Mouse (Mus musculus) heart, postnatal 0 days (tissue): ENCODE results near the gene Kif13a. TPM values are rescaled to one million over a fixed set of nuclear protein-coding genes. Genes with fewer than 3 reads are reported as not detected.

Experiments
- ATAC-seq: fragments of 200-750 bp; cut with Nextera tagmentation; 2 replicates; pipeline ENCODE4 v1.8.0; 2017; ENCODE audit warnings: low read depth, moderate number of reproducible peaks, moderate library complexity; ENCODE audit not compliant: insufficient read depth
- DNase-seq: peaks from one replicate; pipeline ENCODE4 v3.0.0-alpha.2; 2016; ENCODE audit warnings: low spot score
- H3K27ac ChIP-seq: fragments of 300-500 bp; sonication (generic); 2 replicates; pipeline ENCODE4 v1.5.1; 2014; ENCODE audit warnings: low read depth, mild to moderate bottlenecking
- H3K27me3 ChIP-seq: fragments of 300-500 bp; sonication (generic); 2 replicates; pipeline ENCODE4 v1.6.1; 2014; ENCODE audit warnings: low read length, mixed read lengths; ENCODE audit not compliant: control insufficient read depth, insufficient read depth
- H3K36me3 ChIP-seq: fragments of 300-500 bp; sonication (generic); replicated peaks from 2 replicates; pipeline ENCODE4 v1.6.1; 2014; ENCODE audit warnings: low read length, mixed read lengths; ENCODE audit not compliant: control insufficient read depth, insufficient read depth
- H3K4me1 ChIP-seq: fragments of 300-500 bp; sonication (generic); 2 replicates; pipeline ENCODE4 v1.6.1; 2014; ENCODE audit warnings: antibody characterized with exemption; ENCODE audit not compliant: control insufficient read depth, insufficient read depth
- H3K4me2 ChIP-seq: fragments of 300-500 bp; sonication (generic); 2 replicates; pipeline ENCODE4 v1.6.1; 2014; ENCODE audit warnings: low read depth, mild to moderate bottlenecking, low read length, moderate library complexity
- H3K4me3 ChIP-seq: fragments of 300-500 bp; sonication (generic); 2 replicates; pipeline ENCODE4 v1.5.1; 2014; ENCODE audit warnings: low read depth, low read length
- H3K9ac ChIP-seq: fragments of 300-500 bp; sonication (generic); replicated peaks from 2 replicates; pipeline ENCODE4 v1.6.1; 2014; ENCODE audit warnings: low read depth, low read length, mixed read lengths
- H3K9me3 ChIP-seq: fragments of 300-500 bp; sonication (generic); replicated peaks from 2 replicates; pipeline ENCODE4 v1.6.1; 2016; ENCODE audit warnings: low read length; ENCODE audit not compliant: control insufficient read depth
- CTCF ChIP-seq: IDR thresholded peaks from 2 replicates; pipeline ENCODE4 v1.5.1; 2016; ENCODE audit warnings: antibody characterized with exemption, control low read depth, low read depth
- EP300 ChIP-seq: IDR thresholded peaks from 2 replicates; pipeline ENCODE4 v1.6.1; 2016; ENCODE audit warnings: antibody characterized with exemption, low read depth
- WGBS: fragments of 180-500 bp; shearing (Covaris S2); extraction: QIAGEN DNeasy Blood & Tissue Kit; methylation state at CpG from one replicate; pipeline ENCODE4 v1.1.7; 2014; 5-methylcytosine and 5-hydroxymethylcytosine counted together
- polyA plus RNA-seq: library from polyadenylated mRNA; unstranded; fragments of >200 nt; fragmentation: Nextera tagmentation; extraction: Ambion mirVana; gene quantifications from 2 replicates; pipeline ENCODE4 v1.2.1, GENCODE M21; 2015
- total RNA-seq: library from RNA; depleted of rRNA; stranded (reverse); fragments of >200 nt; gene quantifications from 2 replicates; pipeline ENCODE4 v1.2.3, GENCODE M21; 2014; ENCODE audit warnings: low replicate concordance

Gene Kif13a
- total and polyA plus RNA-seq, 2 experiments from 2014 or later: 36.7 to 81.8 TPM

DNA sequence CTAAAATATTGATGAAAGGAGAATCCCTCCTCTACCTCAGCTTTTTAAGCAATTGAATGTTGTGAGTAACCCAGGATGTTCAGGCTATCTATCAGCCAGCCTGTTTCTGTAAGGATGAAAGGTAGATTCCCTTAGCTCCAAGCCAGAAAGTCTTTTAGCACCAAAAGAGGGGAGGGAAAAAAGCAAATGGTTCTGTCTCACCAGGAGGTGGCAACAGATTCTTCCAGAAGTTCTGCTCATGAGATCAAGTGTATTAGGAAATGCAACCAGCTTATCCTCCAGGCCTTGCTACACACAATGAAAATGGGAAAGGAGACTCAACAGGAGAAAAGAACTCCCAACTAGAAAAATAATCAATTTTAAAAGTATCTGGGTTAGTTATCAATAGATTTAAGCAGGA, 205.3 kb downstream of the Kif13a start:
- H3K4me2 ChIP-seq: no peak overlapping the region
- TF ChIP-seq CTCF (peak; percentile 46), EP300 (no peak)
- no peak overlapping the region for H3K4me3 ChIP-seq
- H3K4me1 ChIP-seq: peaks cover 15% of the 10 kb centered on the region
- H3K9ac ChIP-seq: no peak overlapping the region
- no peak overlapping the region for H3K27ac ChIP-seq
- H3K36me3 ChIP-seq: no peaks in the 10 kb centered on the region
- ATAC-seq: no peak
- H3K27me3 ChIP-seq: no peaks in the 10 kb centered on the region
- peak; percentile 48 for DNase-seq
- no peaks in the 10 kb centered on the region for H3K9me3 ChIP-seq

DNA sequence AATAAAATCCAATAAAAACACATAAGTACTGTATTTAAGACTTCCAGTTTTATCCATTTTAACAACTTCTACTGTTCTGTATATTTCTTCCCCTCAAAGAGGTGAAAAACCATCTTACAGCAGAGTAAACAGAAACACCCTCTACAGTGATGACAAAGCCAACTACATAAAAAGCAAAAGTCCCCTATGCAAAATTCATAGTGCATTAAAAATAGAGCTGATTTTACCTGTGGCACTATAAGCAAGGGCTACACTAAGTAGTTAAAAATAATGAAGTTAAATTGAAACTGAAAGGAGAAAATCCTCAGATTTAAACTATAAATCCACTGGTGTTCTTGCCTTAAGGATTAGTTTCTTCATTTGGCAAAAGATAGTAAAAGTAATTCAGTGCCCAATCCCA, 208.7 kb downstream of the Kif13a start:
- Histone ChIP-seq H3K4me2 (no peak overlapping the region), H3K27me3 (no peaks in the 10 kb centered on the region), H3K4me1 (peaks cover 15% of the 10 kb centered on the region), H3K9me3 (no peaks in the 10 kb centered on the region), H3K4me3 (no peak overlapping the region), H3K36me3 (peaks cover 10% of the 10 kb centered on the region; the same call in 1 of the 2 replicates), H3K9ac (no peak overlapping the region), H3K27ac (no peak overlapping the region)
- ATAC-seq (no peak), DNase-seq (no peak)
- TF ChIP-seq CTCF: no peak
- no peak for TF ChIP-seq EP300

DNA sequence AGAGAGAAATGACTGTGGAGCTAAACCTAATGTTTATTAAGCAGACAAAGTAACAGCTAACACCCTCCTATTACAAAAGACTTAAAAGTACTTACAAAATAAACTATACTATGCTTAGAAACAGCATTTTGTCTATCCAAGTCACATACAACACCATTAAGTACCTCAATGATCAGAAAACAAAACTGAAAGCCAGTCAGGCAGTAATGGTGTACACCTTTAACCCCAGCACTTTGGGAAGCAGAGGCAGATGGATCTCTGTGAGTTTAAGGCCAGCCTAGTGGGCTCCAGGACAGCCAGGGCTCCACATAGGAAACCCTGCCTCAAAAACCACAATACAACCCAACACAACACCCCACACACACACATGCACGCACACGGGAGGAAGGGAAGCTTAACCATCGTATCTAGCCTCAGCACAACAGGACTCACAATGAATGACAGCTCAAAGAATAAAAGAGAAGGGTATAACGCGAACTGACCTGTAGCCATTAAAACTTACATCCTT, 210.7 kb downstream of the Kif13a start:
- 83% methylated on average over 5 of the region's 5 CpGs for WGBS
- no peak overlapping the region for H3K4me2 ChIP-seq
- no peak overlapping the region for H3K27ac ChIP-seq
- H3K9ac ChIP-seq: no peak overlapping the region
- H3K4me1 ChIP-seq: no peaks in the 10 kb centered on the region
- DNase-seq (no peak), ATAC-seq (no peak)
- no peak overlapping the region for H3K4me3 ChIP-seq
- H3K36me3 ChIP-seq: peaks cover 12% of the 10 kb centered on the region; the same call in 1 of the 2 replicates
- no peaks in the 10 kb centered on the region for H3K9me3 ChIP-seq
- H3K27me3 ChIP-seq: no peaks in the 10 kb centered on the region
- no peak for TF ChIP-seq CTCF
- no peak for TF ChIP-seq EP300

DNA sequence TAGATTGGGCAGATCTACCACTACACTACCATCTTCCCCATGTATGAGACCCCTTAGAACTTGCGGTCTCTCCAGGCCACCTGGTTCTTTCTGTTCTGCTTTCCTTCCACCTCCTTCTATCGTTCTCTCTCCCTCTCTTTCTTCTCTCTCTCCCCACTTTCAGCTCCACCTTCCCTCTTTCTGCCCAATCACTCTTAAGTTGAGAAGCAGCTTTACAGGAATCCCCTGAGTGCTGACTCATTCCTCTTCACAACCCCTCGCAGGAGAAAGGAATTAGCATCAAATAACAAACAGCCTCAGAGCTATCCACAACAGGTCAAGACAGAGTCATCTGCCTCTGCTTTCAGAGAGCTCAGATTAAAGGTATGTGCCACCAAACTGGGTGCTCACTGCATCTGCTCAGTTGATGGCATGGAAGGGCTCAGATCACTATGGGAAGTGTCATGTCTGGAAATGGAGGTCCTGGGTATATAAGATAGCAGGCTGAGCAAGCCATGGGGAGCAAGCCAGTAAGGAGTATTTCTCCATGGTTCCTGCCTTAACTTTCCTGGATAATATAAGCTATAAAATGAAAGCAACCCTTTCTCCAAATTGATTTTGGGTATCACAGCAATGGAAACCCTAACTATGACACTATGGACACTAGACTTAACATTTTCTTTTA, 213.6 kb downstream of the Kif13a start:
- Histone ChIP-seq H3K4me1 (no peaks in the 10 kb centered on the region), H3K4me2 (no peak overlapping the region), H3K36me3 (peaks cover 33% of the 10 kb centered on the region), H3K9me3 (no peaks in the 10 kb centered on the region), H3K4me3 (no peak overlapping the region), H3K27me3 (no peaks in the 10 kb centered on the region), H3K27ac (no peak overlapping the region), H3K9ac (no peak overlapping the region)
- ATAC-seq (no peak), DNase-seq (no peak)
- TF ChIP-seq EP300 (no peak), CTCF (no peak)
- WGBS: 63% methylated on average over 3 of the region's 3 CpGs

DNA sequence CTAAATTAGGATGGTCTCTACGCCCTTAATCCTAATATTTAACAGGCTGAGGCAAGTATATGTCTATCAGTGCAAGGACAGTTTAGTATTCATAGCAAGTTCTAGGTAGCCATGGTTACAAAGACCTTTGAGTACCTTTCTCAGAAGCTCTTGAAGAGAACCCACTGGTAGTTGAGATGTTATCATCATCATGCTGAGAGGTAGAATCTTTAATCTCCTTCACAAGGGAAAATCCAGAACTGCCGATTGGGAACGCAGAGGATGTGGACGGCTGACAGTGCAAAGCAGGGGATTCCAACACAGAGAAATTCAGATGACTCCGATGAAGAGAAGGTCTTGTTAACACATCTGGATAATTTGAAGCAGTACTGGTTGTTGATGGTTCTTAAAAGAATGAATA, 216.2 kb downstream of the Kif13a start:
- DNase-seq (no peak), ATAC-seq (no peak)
- 90% methylated on average over 5 of the region's 5 CpGs for WGBS
- H3K4me3 ChIP-seq: no peak overlapping the region
- H3K27me3 ChIP-seq: no peaks in the 10 kb centered on the region
- H3K9ac ChIP-seq: no peak overlapping the region
- H3K27ac ChIP-seq: no peak overlapping the region
- no peaks in the 10 kb centered on the region for H3K4me1 ChIP-seq
- TF ChIP-seq CTCF (no peak), EP300 (no peak)
- no peaks in the 10 kb centered on the region for H3K9me3 ChIP-seq
- peaks cover 43% of the 10 kb centered on the region for H3K36me3 ChIP-seq
- H3K4me2 ChIP-seq: no peak overlapping the region

DNA sequence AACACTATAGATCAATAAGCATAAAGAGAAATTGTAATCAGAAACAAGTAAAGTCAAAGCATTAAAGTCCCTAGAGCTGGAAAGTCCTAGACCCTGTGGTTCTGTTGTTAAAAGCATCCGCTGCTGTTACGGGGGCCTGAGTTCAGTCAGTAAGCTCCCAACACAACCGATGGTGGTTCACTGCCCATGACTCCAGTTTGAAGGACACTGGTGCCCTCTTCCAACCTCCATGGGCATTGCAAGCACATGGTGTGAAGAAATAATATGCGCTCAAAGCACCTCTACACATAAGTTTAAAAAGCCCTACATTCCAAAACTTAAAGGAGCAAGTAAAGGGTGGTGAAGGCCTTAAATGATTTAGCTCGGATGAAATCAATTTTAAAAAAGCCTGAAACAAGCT, 226.5 kb downstream of the Kif13a start:
- H3K9me3 ChIP-seq: no peaks in the 10 kb centered on the region
- H3K4me2 ChIP-seq: no peak overlapping the region
- no peak for DNase-seq
- ATAC-seq: no peak
- TF ChIP-seq CTCF (peak; percentile 24), EP300 (no peak)
- H3K27me3 ChIP-seq: no peaks in the 10 kb centered on the region
- no peak overlapping the region for H3K9ac ChIP-seq
- H3K4me3 ChIP-seq: no peak overlapping the region
- H3K27ac ChIP-seq: no peak overlapping the region
- no peaks in the 10 kb centered on the region for H3K4me1 ChIP-seq
- peaks cover 38% of the 10 kb centered on the region for H3K36me3 ChIP-seq
- 83% methylated on average over 5 of the region's 5 CpGs for WGBS
